Mouse (Mus musculus) CH12.LX (cell line): ENCODE results near the gene Ip6k1.

ENCODE experiments used
- CTCF ChIP-seq, 2 experiments: IDR thresholded peaks in 1 of 2; conservative IDR thresholded peaks in 1 of 2; 2 replicates each; pipeline ENCODE4 v1.5.1; 2011 to 2012; ENCODE audit warnings: low read depth in 2 of 2, low read length in 2 of 2, improper control_type of control experiment in 1 of 2, inconsistent platforms in 1 of 2, mild to moderate bottlenecking in 1 of 2, moderate library complexity in 1 of 2
- MYC ChIP-seq: IDR thresholded peaks from 2 replicates; pipeline ENCODE4 v1.6.1; 2011; ENCODE audit warnings: low read depth, mild to moderate bottlenecking, improper control_type of control experiment, low read length
- NRF1 ChIP-seq: IDR thresholded peaks from 2 replicates; pipeline ENCODE4 v1.6.1; 2014; ENCODE audit warnings: low read depth, mild to moderate bottlenecking, inconsistent platforms, low read length, improper control_type of control experiment, moderate library complexity
- TCF12 ChIP-seq: IDR thresholded peaks from 2 replicates; pipeline ENCODE4 v1.6.1; 2014; ENCODE audit warnings: low read depth, mild to moderate bottlenecking, inconsistent platforms, low read length, improper control_type of control experiment
- ZC3H11A ChIP-seq: IDR thresholded peaks from 2 replicates; pipeline ENCODE4 v1.6.1; 2012; ENCODE audit warnings: low read depth, mild to moderate bottlenecking, inconsistent platforms, low read length, improper control_type of control experiment

- no peak for TF ChIP-seq CTCF (conservative IDR thresholded peaks at IDR 0.05 in 1 of 2, IDR thresholded peaks at IDR 0.05 in 1 of 2; ENCODE audit: low read depth in 2 of 2, low read length in 2 of 2)
- no peak for TF ChIP-seq MYC
- no peak for TF ChIP-seq TCF12
- no peak for TF ChIP-seq NRF1
- TF ChIP-seq ZC3H11A, result no peak
Observed at GRCm38 (mm10) chr9:108020741-108021140, 18.4 kb downstream of the Ip6k1 start.
